19 mouse cellular contexts compared by ENCODE assay signal in genomic region chrX:20168430-20168829, GRCm38 (mm10).
A peak's percentile ranks its signal among the peaks of the same experiment; 100 is the strongest.
DNase-seq lines count a peak whose midpoint lies in the region; ATAC-seq lines count a peak whose summit lies in the region.
"Had no signal": no experiment of that assay in that cellular context is flagged by ENCODE, and none has a peak within 500 bp of the region (broad histone marks: within the 10 kb centered on the region; RNA-seq: fewer than 3 reads in every experiment).

No protein-coding gene starts in this region.

- ATAC-seq in granulocyte monocyte progenitor cell, adult 5-6 weeks (replicated peaks; ENCODE audit: poor library complexity, severe bottlenecking) = peak; percentile 62
- no peak for ATAC-seq in monocyte, adult 5-6 weeks (replicated peaks; ENCODE audit: insufficient number of reproducible peaks, low FRiP score, low TSS enrichment, poor library complexity, severe bottlenecking)
- ATAC-seq: activated CD4-positive, CD25-positive, alpha-beta regulatory T cell, adult 4 months; forebrain, embryonic 15.5 days had no signal

- peak; percentile 0 for DNase-seq in CD4-positive, CD25-positive, alpha-beta regulatory T cell, adult 2 months (ENCODE audit: low read depth, low spot score)
- peak; percentile 31 for DNase-seq in MEL-GATA-1-ER (ENCODE audit: extremely low read depth, low read depth)
- DNase-seq in urinary bladder, postnatal 4 days (ENCODE audit: low spot score in 2 of 2) = no peak
- DNase-seq in testis, postnatal 14 days (ENCODE audit: low spot score) = no peak
- no peak for DNase-seq in right cerebral cortex, postnatal 4 days
- DNase-seq: adrenal gland, adult 8-10 months; adrenal gland, postnatal 36 days; cerebellum, adult 11 months; cerebellum, adult 2 months; cerebellum, adult 9-11 months; cerebellum, postnatal 25 days; embryo, embryonic 11 days; gastrocnemius, postnatal 10 days; gastrocnemius, postnatal 36 days; heart, adult 11 months had no signal

Comparison
In these comparisons a context has a peak if more than half of its experiments do, and no peak if none do; other contexts are left out.
1. DNase-seq: peak in CD4-positive, CD25-positive, alpha-beta regulatory T cell, adult 2 months (single experiment) and MEL-GATA-1-ER (single experiment); none in urinary bladder, postnatal 4 days (0 of 2), testis, postnatal 14 days (single experiment) and right cerebral cortex, postnatal 4 days (single experiment).